Mouse (Mus musculus) myocyte (in vitro differentiated cells): ENCODE results near the gene Zfp53. TPM values are rescaled to one million over a fixed set of nuclear protein-coding genes. Genes with fewer than 3 reads are reported as not detected.
"Not testable (repeated sequence)": the region's sequence is repeated elsewhere in the genome, so short reads cannot be mapped to it uniquely, and the experiment has no call there.

Experiments
- H3K27me3 ChIP-seq: one replicate; pipeline ENCODE4 v1.6.1; 2011; ENCODE audit not compliant: control insufficient read depth, insufficient read depth, insufficient read length
- H3K36me3 ChIP-seq: one replicate; pipeline ENCODE4 v1.6.1; 2011; ENCODE audit not compliant: control insufficient read depth, insufficient read depth
- H3K4me2 ChIP-seq: one replicate; pipeline ENCODE4 v1.6.1; 2011; ENCODE audit warnings: low read depth, control low read depth
- H3K4me3 ChIP-seq: one replicate; pipeline ENCODE4 v1.5.1; 2011; ENCODE audit warnings: mild to moderate bottlenecking, control low read depth, moderate library complexity
- H3K79me2 ChIP-seq: one replicate; pipeline ENCODE4 v1.6.1; 2011; ENCODE audit not compliant: control insufficient read depth, insufficient read depth
- H3ac ChIP-seq: one replicate; pipeline ENCODE4 v1.6.1; 2011; ENCODE audit not compliant: control insufficient read depth, insufficient read length
- CEBPB ChIP-seq: IDR thresholded peaks from 2 replicates; pipeline ENCODE4 v1.6.1; 2011; ENCODE audit warnings: mild to moderate bottlenecking, moderate library complexity; ENCODE audit not compliant: poor library complexity, insufficient read depth, severe bottlenecking
- E2F4 ChIP-seq: IDR thresholded peaks from one replicate; pipeline ENCODE4 v1.6.1; 2011; ENCODE audit warnings: mild to moderate bottlenecking, control low read depth, moderate library complexity; ENCODE audit not compliant: insufficient read depth
- MAX ChIP-seq: IDR thresholded peaks from one replicate; pipeline ENCODE4 v1.6.1; 2011; ENCODE audit warnings: low read depth, mild to moderate bottlenecking, control low read depth
- MYOD1 ChIP-seq, 3 experiments: IDR thresholded peaks; one replicate each; pipeline ENCODE4 v1.6.1; 2011; ENCODE audit warnings: control low read depth in 2 of 3, low read depth in 2 of 3, mild to moderate bottlenecking in 2 of 3, moderate library complexity in 1 of 3; ENCODE audit not compliant: insufficient read length in 2 of 3, control insufficient read depth in 1 of 3
- MYOG ChIP-seq, 3 experiments: IDR thresholded peaks; one replicate each; pipeline ENCODE4 v1.6.1; 2011; ENCODE audit warnings: control low read depth in 2 of 3, low read depth in 2 of 3, mild to moderate bottlenecking in 2 of 3; ENCODE audit not compliant: insufficient read length in 2 of 3, control insufficient read depth in 1 of 3, insufficient read depth in 1 of 3
- POLR2A ChIP-seq: IDR thresholded peaks from one replicate; pipeline ENCODE4 v1.6.1; 2011; ENCODE audit warnings: low read depth, mild to moderate bottlenecking, control low read depth, moderate library complexity; ENCODE audit not compliant: insufficient read length
- POLR2AphosphoS2 ChIP-seq: IDR thresholded peaks from one replicate; pipeline ENCODE4 v1.6.1; 2011; ENCODE audit warnings: low read depth, control low read depth; ENCODE audit not compliant: insufficient read length
- REST ChIP-seq: IDR thresholded peaks from one replicate; pipeline ENCODE4 v1.6.1; 2011; ENCODE audit warnings: mild to moderate bottlenecking, control low read depth, moderate library complexity; ENCODE audit not compliant: insufficient read depth, insufficient read length
- SRF ChIP-seq: IDR thresholded peaks from one replicate; pipeline ENCODE4 v1.6.1; 2011; ENCODE audit warnings: low read depth; ENCODE audit not compliant: control insufficient read depth, insufficient read length
- TCF12 ChIP-seq: IDR thresholded peaks from one replicate; pipeline ENCODE4 v1.6.1; 2011; ENCODE audit warnings: mild to moderate bottlenecking, control low read depth; ENCODE audit not compliant: poor library complexity, insufficient read depth, severe bottlenecking
- TCF3 ChIP-seq: IDR thresholded peaks from one replicate; pipeline ENCODE4 v1.6.1; 2011; ENCODE audit warnings: low read depth, control low read depth; ENCODE audit not compliant: insufficient read length
- USF1 ChIP-seq: IDR thresholded peaks from one replicate; pipeline ENCODE4 v1.6.1; 2011; ENCODE audit warnings: low read depth, mild to moderate bottlenecking, control low read depth, moderate library complexity
- polyA plus RNA-seq: library from polyadenylated mRNA; unstranded; fragments of >200 nt; fragmentation: generic; extraction: Trizol; gene quantifications from one replicate; pipeline ENCODE4 v1.2.1, GENCODE M21; 2012; ENCODE audit warnings: missing spikeins

Gene Zfp53
- polyA plus RNA-seq, 1 experiment = 1.5 TPM

DNA sequence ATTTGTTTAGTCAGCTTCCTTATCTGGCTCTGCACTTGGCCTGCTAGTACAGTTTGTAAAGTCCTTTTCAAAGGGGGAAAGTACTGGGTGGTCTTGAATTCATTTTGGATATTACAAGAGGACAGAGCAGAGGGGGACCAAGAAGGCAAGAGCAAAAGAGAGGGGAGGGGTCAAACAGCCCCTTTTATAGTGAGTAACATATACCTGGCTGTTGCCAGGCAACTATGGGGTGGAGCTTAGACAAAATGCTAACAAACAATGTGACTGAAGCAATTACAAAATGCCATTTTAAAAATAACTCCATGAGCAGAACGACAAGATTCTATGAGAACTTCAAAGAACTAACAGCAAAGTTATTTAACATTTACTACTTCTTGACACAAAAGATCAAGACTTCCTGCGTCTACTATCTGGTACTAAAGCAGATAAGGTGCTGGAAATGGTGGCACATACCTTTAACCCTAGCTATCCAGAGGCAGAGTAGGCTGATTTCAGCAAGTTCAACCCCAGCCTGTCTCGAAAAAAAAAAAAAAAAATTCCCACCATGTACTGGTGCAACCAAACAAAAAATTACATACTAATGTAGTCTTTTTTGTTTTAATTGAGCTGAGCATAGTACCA, 16.7 kb upstream of the Zfp53 start:
- TF ChIP-seq SRF = no peak
- TF ChIP-seq TCF12 = no peak
- TF ChIP-seq CEBPB = no peak
- no peak for TF ChIP-seq MYOD1 (IDR thresholded peaks at IDR 0.05; ENCODE audit: control insufficient read depth in 1 of 3, insufficient read length in 2 of 3, low read depth in 2 of 3)
- no peak for TF ChIP-seq REST
- TF ChIP-seq E2F4 = no peak
- no peak for TF ChIP-seq MYOG (IDR thresholded peaks at IDR 0.05; ENCODE audit: control insufficient read depth in 1 of 3, insufficient read depth in 1 of 3, insufficient read length in 2 of 3, low read depth in 2 of 3)
- TF ChIP-seq USF1 = no peak
- TF ChIP-seq MAX = no peak
- no peak for TF ChIP-seq TCF3
- no peak for TF ChIP-seq POLR2AphosphoS2
- no peak for TF ChIP-seq POLR2A
- no peak overlapping the region for H3K4me2 ChIP-seq
- no peaks in the 10 kb centered on the region for H3K79me2 ChIP-seq
- H3K4me3 ChIP-seq = no peak overlapping the region
- H3ac ChIP-seq = no peak overlapping the region
- H3K36me3 ChIP-seq = no peaks in the 10 kb centered on the region
- H3K27me3 ChIP-seq = no peaks in the 10 kb centered on the region

DNA sequence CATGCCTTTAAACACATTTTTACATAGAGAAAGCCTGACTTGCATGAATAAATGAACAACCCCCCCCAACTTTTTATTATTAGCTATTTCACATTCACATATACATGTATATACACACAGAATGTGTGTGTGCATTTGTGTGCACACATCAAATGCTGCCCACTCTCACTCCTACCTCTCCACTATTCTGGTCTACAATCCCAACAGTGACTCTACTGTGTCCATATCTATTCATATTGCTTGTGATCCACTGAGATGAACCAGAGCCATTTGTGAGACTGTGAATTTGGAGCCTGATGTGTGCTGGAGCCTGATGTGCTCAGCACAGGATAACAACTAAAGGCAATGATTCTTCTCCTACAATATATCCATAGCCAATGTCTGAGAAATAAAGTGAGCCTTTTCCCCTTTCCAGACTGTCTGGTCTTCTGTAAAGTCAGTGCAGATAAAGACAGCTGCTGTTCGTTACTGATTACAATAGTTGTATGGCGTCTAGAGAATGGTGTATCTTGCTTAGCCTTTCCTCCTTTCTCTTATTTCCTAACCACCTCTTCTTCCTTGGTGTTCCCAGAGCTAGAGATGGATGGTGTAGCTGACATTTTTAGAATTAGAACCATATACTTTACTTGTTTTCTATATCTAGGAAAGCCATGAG, 16.0 kb upstream of the Zfp53 start:
- no peak for TF ChIP-seq MYOG (IDR thresholded peaks at IDR 0.05; ENCODE audit: control insufficient read depth in 1 of 3, insufficient read depth in 1 of 3, insufficient read length in 2 of 3, low read depth in 2 of 3)
- no peak for TF ChIP-seq MAX
- no peak for TF ChIP-seq POLR2A
- no peak for TF ChIP-seq E2F4
- no peak for TF ChIP-seq TCF3
- TF ChIP-seq SRF = no peak
- no peak for TF ChIP-seq REST
- TF ChIP-seq MYOD1 (IDR thresholded peaks at IDR 0.05; ENCODE audit: control insufficient read depth in 1 of 3, insufficient read length in 2 of 3, low read depth in 2 of 3) = no peak
- no peak for TF ChIP-seq USF1
- TF ChIP-seq POLR2AphosphoS2 = no peak
- no peak for TF ChIP-seq CEBPB
- TF ChIP-seq TCF12 = no peak
- H3ac ChIP-seq = no peak overlapping the region
- H3K4me2 ChIP-seq = peak overlapping the region; percentile 87

DNA sequence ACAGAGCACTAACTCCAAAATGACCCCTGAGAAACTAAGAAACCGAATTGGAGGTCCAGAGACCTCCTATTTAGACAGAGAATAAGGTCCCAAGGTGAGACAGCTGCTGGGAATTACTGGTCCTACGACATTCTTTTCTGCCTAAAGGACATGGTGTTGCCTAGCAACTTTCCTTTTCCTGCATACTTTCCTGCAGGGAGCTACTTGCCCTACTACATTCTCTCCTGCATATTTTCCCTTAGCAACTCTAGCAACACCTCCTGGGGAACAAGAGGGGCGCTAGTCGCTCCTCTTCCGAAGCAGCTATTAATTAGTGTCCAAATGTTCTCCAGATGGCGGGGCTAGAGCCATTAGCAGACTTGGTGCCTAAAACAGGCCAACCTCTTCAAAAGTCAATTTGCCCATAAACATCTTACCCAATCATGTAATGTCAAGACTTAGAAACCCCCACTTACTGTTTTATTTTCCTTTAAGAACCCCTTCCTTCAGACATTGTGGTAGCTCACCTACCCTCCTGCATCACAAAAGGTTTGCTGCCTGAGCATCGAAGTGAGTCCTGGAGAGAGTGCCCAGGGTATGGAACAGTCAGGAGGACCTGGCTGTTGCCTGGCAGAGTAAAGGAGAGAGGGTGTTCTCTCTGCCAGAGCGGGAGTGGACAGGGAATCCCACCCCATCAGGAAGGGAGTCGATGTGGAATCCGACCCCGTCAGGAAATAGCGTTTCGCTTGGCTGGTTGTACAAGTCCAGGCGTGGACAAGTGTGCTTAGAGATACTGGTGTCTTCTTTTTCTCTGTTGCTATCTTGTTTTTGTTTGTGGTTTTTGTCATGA, 15.2 kb upstream of the Zfp53 start:
- no peaks in the 10 kb centered on the region for H3K27me3 ChIP-seq
- TF ChIP-seq E2F4 (no peak), SRF (no peak), TCF12 (no peak), REST (no peak)
- peak overlapping the region; percentile 10 for H3K4me3 ChIP-seq
- no peaks in the 10 kb centered on the region for H3K36me3 ChIP-seq
- peak overlapping the region; percentile 87 for H3K4me2 ChIP-seq
- no peaks in the 10 kb centered on the region for H3K79me2 ChIP-seq
- no peak overlapping the region for H3ac ChIP-seq

More for the DNA sequence above, 16.0 kb upstream of the Zfp53 start:
- Histone ChIP-seq H3K4me3 (no peak overlapping the region), H3K79me2 (no peaks in the 10 kb centered on the region), H3K36me3 (no peaks in the 10 kb centered on the region), H3K27me3 (no peaks in the 10 kb centered on the region)

DNA sequence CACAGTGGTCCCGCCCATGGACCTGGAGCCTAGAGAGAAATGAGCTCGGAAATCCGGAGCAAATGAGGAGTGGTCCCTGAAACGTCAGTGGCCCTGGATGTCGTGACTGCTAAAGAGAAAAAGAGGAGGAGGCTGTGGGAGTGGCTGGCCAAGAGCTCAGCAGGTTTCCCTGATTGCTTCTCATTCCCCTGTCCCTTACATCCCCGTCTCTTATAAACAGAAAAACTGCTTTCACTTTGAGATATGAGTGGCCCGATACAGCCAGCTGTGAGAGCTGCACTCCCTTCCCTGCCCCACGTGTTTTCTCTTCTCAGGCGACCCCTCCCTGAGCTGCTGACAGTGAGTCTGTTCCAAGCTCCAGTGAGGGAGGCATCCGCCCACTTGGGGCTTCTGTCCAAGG, 14.1 kb upstream of the Zfp53 start:
- not testable (repeated sequence) for H3K36me3 ChIP-seq, H3K27me3 ChIP-seq, H3ac ChIP-seq, H3K79me2 ChIP-seq
- Histone ChIP-seq H3K4me2 (peak overlapping the region; percentile 55), H3K4me3 (peak overlapping the region; percentile 10)

DNA sequence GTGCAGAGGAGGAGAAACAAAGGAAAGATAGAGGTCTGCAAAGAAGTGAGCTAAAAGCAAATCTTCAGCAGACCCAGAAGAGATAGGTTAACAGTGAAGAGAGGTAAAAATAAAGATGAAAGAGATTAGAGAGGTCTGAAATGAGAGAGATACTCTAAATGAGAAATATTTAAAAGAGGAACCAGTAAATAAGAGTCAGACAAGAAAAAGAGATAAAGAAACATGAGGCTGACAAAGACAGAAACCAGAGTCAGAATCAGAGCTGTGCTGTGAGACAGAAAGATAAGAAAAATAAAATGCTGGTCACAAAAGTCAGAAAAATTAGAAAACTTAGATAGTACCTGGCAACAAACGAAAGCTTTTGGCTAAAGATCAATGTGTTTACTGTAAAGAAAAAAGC, 13.5 kb upstream of the Zfp53 start:
- Histone ChIP-seq H3K4me2 (peak overlapping the region; percentile 55), H3K4me3 (peak overlapping the region; percentile 10)
- H3K79me2 ChIP-seq, H3K27me3 ChIP-seq, H3K36me3 ChIP-seq, H3ac ChIP-seq: not testable (repeated sequence)

DNA sequence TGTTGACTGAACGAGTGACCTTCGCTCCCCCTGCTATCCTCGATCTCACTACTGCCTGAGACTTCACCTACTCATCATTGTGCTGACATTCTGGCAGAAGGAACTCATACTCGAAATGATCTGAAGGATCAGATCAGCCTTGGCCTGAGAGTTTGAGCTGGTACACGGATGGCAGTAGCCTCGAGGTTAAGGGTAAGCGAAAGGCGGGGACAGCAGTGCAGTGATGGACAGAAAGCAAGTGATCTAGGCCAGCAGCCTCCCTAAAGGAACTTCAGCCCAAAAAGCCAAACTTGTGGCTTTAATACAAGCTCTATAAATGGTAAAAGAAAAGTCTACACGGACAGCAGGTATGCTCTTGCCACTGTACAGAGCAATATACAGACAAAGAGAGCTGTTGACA, 12.4 kb upstream of the Zfp53 start:
- H3K36me3 ChIP-seq, H3K4me2 ChIP-seq, H3K4me3 ChIP-seq, H3K79me2 ChIP-seq, H3ac ChIP-seq, H3K27me3 ChIP-seq: not testable (repeated sequence)

DNA sequence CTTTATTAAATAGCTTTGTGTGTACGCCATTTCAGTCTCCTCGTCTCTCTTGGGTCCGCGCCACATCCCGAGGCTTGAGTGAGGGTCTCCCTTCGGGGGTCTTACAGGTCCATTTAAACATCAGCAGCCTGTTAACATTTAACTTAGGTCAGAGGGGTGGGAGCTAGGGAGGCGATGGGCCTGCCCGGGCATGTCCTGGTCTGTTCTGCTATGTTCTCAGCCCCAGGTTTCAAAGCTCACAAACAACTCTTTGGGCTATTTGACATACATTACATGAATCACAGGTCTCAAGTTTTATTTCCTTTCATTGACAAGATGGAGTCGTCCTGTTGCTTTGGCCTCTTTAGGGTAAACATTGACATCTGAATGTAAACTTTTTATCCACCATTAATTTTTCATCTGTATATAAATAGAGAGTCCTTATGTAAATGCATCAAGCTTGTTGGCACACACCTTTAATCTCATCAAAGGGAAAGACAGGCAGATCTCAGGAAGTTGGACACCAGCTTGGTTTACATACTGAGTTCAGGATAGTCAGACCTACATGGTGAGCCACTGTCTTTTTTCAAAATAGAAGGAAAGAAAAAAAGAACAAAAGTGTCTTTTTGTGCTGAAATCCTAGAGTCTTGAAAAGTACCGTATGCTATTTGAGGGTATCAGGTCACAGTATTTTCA, 10.6 kb upstream of the Zfp53 start:
- not testable (repeated sequence) for H3K36me3 ChIP-seq, H3K79me2 ChIP-seq, H3ac ChIP-seq, H3K27me3 ChIP-seq, H3K4me3 ChIP-seq
- H3K4me2 ChIP-seq = peak overlapping the region; percentile 14
